Mouse (Mus musculus) spleen, adult 2 months (tissue): ENCODE measurements around the gene Tor1b.

ENCODE experiments used
- CTCF ChIP-seq: fragments of 200-500 bp; IDR thresholded peaks from 2 replicates; pipeline ENCODE4 v1.5.1; 2011; ENCODE audit warnings: mild to moderate bottlenecking, inconsistent platforms; ENCODE audit not compliant: insufficient read depth, insufficient read length, insufficient replicate concordance; ENCODE audit errors: extremely low read depth
- POLR2A ChIP-seq: fragments of 200-500 bp; IDR thresholded peaks from 2 replicates; pipeline ENCODE4 v1.6.1; 2011; ENCODE audit warnings: low read depth, low read length, inconsistent platforms

DNA sequence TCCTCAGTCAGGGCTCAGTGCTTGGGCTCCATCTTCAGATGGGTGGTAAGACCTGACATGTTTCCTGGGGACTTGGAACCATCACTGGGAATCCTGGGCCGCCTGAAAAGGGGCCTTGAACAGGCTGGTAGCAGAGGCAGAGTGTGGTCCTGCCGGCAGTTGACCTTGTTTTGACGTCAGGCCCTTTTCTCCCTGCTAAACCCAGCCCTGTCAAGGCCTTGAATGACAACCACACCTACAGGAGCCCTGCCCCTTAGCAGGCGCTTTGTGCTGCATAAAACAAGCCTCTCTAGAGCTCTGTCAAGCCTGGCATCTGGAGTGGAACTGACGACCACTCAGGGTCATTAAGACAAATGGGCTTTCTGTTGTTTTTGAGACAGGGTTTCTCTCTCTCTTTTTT, 7.1 kb downstream of the Tor1b start:
- TF ChIP-seq CTCF (no peak), POLR2A (no peak)
